Mouse (Mus musculus) small intestine, adult 2 months (tissue): Measurements from ENCODE around the gene Dapl1. TPM values are rescaled to one million over a fixed set of nuclear protein-coding genes. Genes with fewer than 3 reads are reported as not detected.

ENCODE experiments used
- H3K27ac ChIP-seq: fragments of 200-500 bp; 2 replicates; pipeline ENCODE4 v1.5.1; 2012; ENCODE audit warnings: low read depth, low read length, control low read depth, inconsistent platforms; ENCODE audit not compliant: insufficient read depth
- H3K27me3 ChIP-seq: fragments of 200-500 bp; 2 replicates; pipeline ENCODE4 v1.6.1; 2012; ENCODE audit warnings: mild to moderate bottlenecking, moderate library complexity, low read length, inconsistent platforms; ENCODE audit not compliant: control insufficient read depth, insufficient read depth
- H3K36me3 ChIP-seq: fragments of 200-500 bp; 2 replicates; pipeline ENCODE4 v1.6.1; 2012; ENCODE audit warnings: mild to moderate bottlenecking, low read length, control low read depth, inconsistent platforms; ENCODE audit not compliant: control insufficient read depth, insufficient read depth
- H3K4me1 ChIP-seq: fragments of 200-500 bp; 2 replicates; pipeline ENCODE4 v1.6.1; 2012; ENCODE audit warnings: low read length, inconsistent platforms, mixed read lengths; ENCODE audit not compliant: control insufficient read depth, insufficient read depth, insufficient read length
- H3K4me3 ChIP-seq: fragments of 200-500 bp; 2 replicates; pipeline ENCODE4 v1.5.1; 2012; ENCODE audit warnings: low read depth, mild to moderate bottlenecking, control low read depth, inconsistent platforms, low read length, moderate library complexity
- CTCF ChIP-seq: fragments of 200-500 bp; IDR thresholded peaks from 2 replicates; pipeline ENCODE4 v1.5.1; 2012; ENCODE audit warnings: low read depth, mild to moderate bottlenecking, control low read depth, inconsistent platforms, low read length, moderate library complexity, mixed read lengths; ENCODE audit not compliant: insufficient replicate concordance, insufficient read length; ENCODE audit errors: extremely low read depth
- POLR2A ChIP-seq: fragments of 200-500 bp; IDR thresholded peaks from 2 replicates; pipeline ENCODE4 v1.6.1; 2012; ENCODE audit warnings: low read depth, mild to moderate bottlenecking, control low read depth, inconsistent platforms, low read length, moderate library complexity
- WGBS: fragments of 180-500 bp; shearing (Covaris S2); methylation state at CpG from one replicate; pipeline ENCODE4 v1.1.7; 2018; 5-methylcytosine and 5-hydroxymethylcytosine counted together
- polyA plus RNA-seq: library from polyadenylated mRNA; depleted of rRNA; stranded (reverse); fragments of >200 nt; gene quantifications from 2 replicates; pipeline ENCODE4 v1.2.3, GENCODE M21; 2012; rRNA removed

Dapl1 gene
- polyA plus RNA-seq, 1 experiment = not detected

GRCm38 (mm10) chr2:59547369-59548099 is 63.1 kb downstream of the Dapl1 start:
- no peak overlapping the region for H3K27ac ChIP-seq
- no peaks in the 10 kb centered on the region for H3K27me3 ChIP-seq
- H3K36me3 ChIP-seq = no peaks in the 10 kb centered on the region
- WGBS = 40% methylated on average over 8 of the region's 8 CpGs
- H3K4me3 ChIP-seq = no peak overlapping the region
- H3K4me1 ChIP-seq = peaks cover 2% of the 10 kb centered on the region; the same call in 1 of the 2 replicates
- TF ChIP-seq POLR2A (no peak), CTCF (no peak)

- Histone ChIP-seq H3K36me3 (no peaks in the 10 kb centered on the region), H3K27ac (no peak overlapping the region), H3K4me1 (no peaks in the 10 kb centered on the region), H3K27me3 (no peaks in the 10 kb centered on the region), H3K4me3 (no peak overlapping the region)
- WGBS = 81% methylated on average over 1 of the region's 1 CpGs
- TF ChIP-seq CTCF (no peak), POLR2A (no peak)
These were observed 68.3 kb downstream of the Dapl1 start for GRCm38 (mm10) chr2:59552784-59553183.

- Histone ChIP-seq H3K4me1 (no peaks in the 10 kb centered on the region), H3K4me3 (no peak overlapping the region), H3K27ac (no peak overlapping the region), H3K27me3 (no peaks in the 10 kb centered on the region), H3K36me3 (no peaks in the 10 kb centered on the region)
- TF ChIP-seq POLR2A (no peak), CTCF (no peak)
- WGBS = 81% methylated on average over 2 of the region's 2 CpGs
These were observed 70.0 kb downstream of the Dapl1 start for GRCm38 (mm10) chr2:59554373-59554940.

Other genes starting within 250 kb of the Dapl1 start
- 4.2 and 7.2 TPM in 2 replicates for gene Tanc1, start 127.4 kb downstream of the Dapl1 start, polyA plus RNA-seq